Mouse (Mus musculus) embryonic fibroblast, embryonic 13.5 days (primary cell): ENCODE results near the gene St6gal1. TPM values are rescaled to one million over a fixed set of nuclear protein-coding genes. Genes with fewer than 3 reads are reported as not detected.

Source experiments
- H3K27ac ChIP-seq: 2 replicates; pipeline ENCODE4 v1.5.1; 2012; ENCODE audit warnings: low read length, control low read depth, inconsistent platforms; ENCODE audit not compliant: insufficient read depth
- H3K4me1 ChIP-seq: 2 replicates; pipeline ENCODE4 v1.6.1; 2011; ENCODE audit warnings: low read length; ENCODE audit not compliant: control insufficient read depth, insufficient read depth
- H3K4me3 ChIP-seq: 2 replicates; pipeline ENCODE4 v1.5.1; 2011; ENCODE audit warnings: mild to moderate bottlenecking, control low read depth, low read length; ENCODE audit not compliant: insufficient read depth
- CTCF ChIP-seq: IDR thresholded peaks from 2 replicates; pipeline ENCODE4 v1.5.1; 2011; ENCODE audit warnings: mild to moderate bottlenecking, control low read depth, low read length, moderate library complexity, borderline replicate concordance; ENCODE audit not compliant: insufficient read depth
- POLR2A ChIP-seq: IDR thresholded peaks from 2 replicates; pipeline ENCODE4 v1.6.1; 2011; ENCODE audit warnings: low read depth, mild to moderate bottlenecking, control low read depth, low read length, moderate library complexity
- polyA plus RNA-seq: library from polyadenylated mRNA; stranded (reverse); fragments of >200 nt; gene quantifications from 2 replicates; pipeline ENCODE4 v1.2.4, GENCODE M21; 2011; ENCODE audit warnings: low read depth; ENCODE audit not compliant: missing spikeins, insufficient read length

The St6gal1 gene
- polyA plus RNA-seq, 1 experiment: 7.4 TPM

GRCm38 (mm10) chr16:23364328-23364990, 139.9 kb downstream of the St6gal1 start:
- H3K27ac ChIP-seq: no peak overlapping the region
- no peak overlapping the region for H3K4me3 ChIP-seq
- no peak for TF ChIP-seq CTCF
- TF ChIP-seq POLR2A: no peak
- no peaks in the 10 kb centered on the region for H3K4me1 ChIP-seq

GRCm38 (mm10) chr16:23369124-23369523, 144.6 kb downstream of the St6gal1 start:
- no peaks in the 10 kb centered on the region for H3K4me1 ChIP-seq
- no peak overlapping the region for H3K4me3 ChIP-seq
- TF ChIP-seq CTCF (no peak), POLR2A (no peak)
- no peak overlapping the region for H3K27ac ChIP-seq

GRCm38 (mm10) chr16:23370724-23371123, 146.2 kb downstream of the St6gal1 start:
- TF ChIP-seq CTCF: no peak
- TF ChIP-seq POLR2A: no peak
- Histone ChIP-seq H3K4me3 (no peak overlapping the region), H3K27ac (no peak overlapping the region), H3K4me1 (no peaks in the 10 kb centered on the region)

GRCm38 (mm10) chr16:23372340-23372739, 147.8 kb downstream of the St6gal1 start:
- H3K27ac ChIP-seq: no peak overlapping the region
- no peak overlapping the region for H3K4me3 ChIP-seq
- H3K4me1 ChIP-seq: no peaks in the 10 kb centered on the region
- TF ChIP-seq POLR2A (no peak), CTCF (no peak)

- TF ChIP-seq CTCF (no peak), POLR2A (no peak)
Observed at GRCm38 (mm10) chr16:23374068-23374467, 149.5 kb downstream of the St6gal1 start.

GRCm38 (mm10) chr16:23374938-23375337, 150.4 kb downstream of the St6gal1 start:
- Histone ChIP-seq H3K27ac (no peak overlapping the region), H3K4me1 (no peaks in the 10 kb centered on the region), H3K4me3 (no peak overlapping the region)
- TF ChIP-seq POLR2A (no peak), CTCF (no peak)

More at GRCm38 (mm10) chr16:23374068-23374467, 149.5 kb downstream of the St6gal1 start:
- Histone ChIP-seq H3K4me1 (no peaks in the 10 kb centered on the region), H3K4me3 (no peak overlapping the region), H3K27ac (no peak overlapping the region)

GRCm38 (mm10) chr16:23376189-23376588, 151.6 kb downstream of the St6gal1 start:
- TF ChIP-seq CTCF (no peak), POLR2A (no peak)
- H3K27ac ChIP-seq: no peak overlapping the region
- no peak overlapping the region for H3K4me3 ChIP-seq
- no peaks in the 10 kb centered on the region for H3K4me1 ChIP-seq

GRCm38 (mm10) chr16:23379536-23380230, 155.1 kb downstream of the St6gal1 start:
- TF ChIP-seq CTCF (no peak), POLR2A (no peak)
- H3K27ac ChIP-seq: no peak overlapping the region
- H3K4me1 ChIP-seq: no peaks in the 10 kb centered on the region
- H3K4me3 ChIP-seq: no peak overlapping the region

GRCm38 (mm10) chr16:23384304-23384703, 159.8 kb downstream of the St6gal1 start:
- no peak for TF ChIP-seq CTCF
- no peak for TF ChIP-seq POLR2A
- no peaks in the 10 kb centered on the region for H3K4me1 ChIP-seq

GRCm38 (mm10) chr16:23397931-23398330, 173.4 kb downstream of the St6gal1 start:
- no peak for TF ChIP-seq CTCF
- Histone ChIP-seq H3K4me1 (0 out of 2 replicates have a peak, but pooled peaks cover 2% of the 10 kb centered on the region), H3K4me3 (no peak overlapping the region), H3K27ac (no peak overlapping the region)

More at GRCm38 (mm10) chr16:23384304-23384703, 159.8 kb downstream of the St6gal1 start:
- Histone ChIP-seq H3K27ac (no peak overlapping the region), H3K4me3 (no peak overlapping the region)

GRCm38 (mm10) chr16:23401463-23401862, 176.9 kb downstream of the St6gal1 start:
- no peak overlapping the region for H3K27ac ChIP-seq
- TF ChIP-seq CTCF (no peak), POLR2A (no peak)
- H3K4me3 ChIP-seq: no peak overlapping the region
- H3K4me1 ChIP-seq: peaks cover 7% of the 10 kb centered on the region
